Mouse (Mus musculus): ENCODE results near the gene Psmc1.
A peak's percentile ranks its signal among the peaks of the same experiment; 100 is the strongest.

- TF ChIP-seq POLR2A (IDR thresholded peaks at IDR 0.05; ENCODE audit: insufficient read depth, low read length) (no peak), EP300 (IDR thresholded peaks at IDR 0.05; ENCODE audit: insufficient read depth, low read depth, low read length) (no peak), CTCF (IDR thresholded peaks at IDR 0.05; ENCODE audit: low read depth, low read length) (peak; percentile 81)
Observed at GRCm38 (mm10) chr12:100131655-100132054, 21.7 kb downstream of the Psmc1 start.
